Mouse (Mus musculus): ENCODE data around the gene Rpa2.
"Not testable (repeated sequence)": the region's sequence is repeated elsewhere in the genome, so short reads cannot be mapped to it uniquely, and the experiment has no call there.

Rpa2 gene

DNA sequence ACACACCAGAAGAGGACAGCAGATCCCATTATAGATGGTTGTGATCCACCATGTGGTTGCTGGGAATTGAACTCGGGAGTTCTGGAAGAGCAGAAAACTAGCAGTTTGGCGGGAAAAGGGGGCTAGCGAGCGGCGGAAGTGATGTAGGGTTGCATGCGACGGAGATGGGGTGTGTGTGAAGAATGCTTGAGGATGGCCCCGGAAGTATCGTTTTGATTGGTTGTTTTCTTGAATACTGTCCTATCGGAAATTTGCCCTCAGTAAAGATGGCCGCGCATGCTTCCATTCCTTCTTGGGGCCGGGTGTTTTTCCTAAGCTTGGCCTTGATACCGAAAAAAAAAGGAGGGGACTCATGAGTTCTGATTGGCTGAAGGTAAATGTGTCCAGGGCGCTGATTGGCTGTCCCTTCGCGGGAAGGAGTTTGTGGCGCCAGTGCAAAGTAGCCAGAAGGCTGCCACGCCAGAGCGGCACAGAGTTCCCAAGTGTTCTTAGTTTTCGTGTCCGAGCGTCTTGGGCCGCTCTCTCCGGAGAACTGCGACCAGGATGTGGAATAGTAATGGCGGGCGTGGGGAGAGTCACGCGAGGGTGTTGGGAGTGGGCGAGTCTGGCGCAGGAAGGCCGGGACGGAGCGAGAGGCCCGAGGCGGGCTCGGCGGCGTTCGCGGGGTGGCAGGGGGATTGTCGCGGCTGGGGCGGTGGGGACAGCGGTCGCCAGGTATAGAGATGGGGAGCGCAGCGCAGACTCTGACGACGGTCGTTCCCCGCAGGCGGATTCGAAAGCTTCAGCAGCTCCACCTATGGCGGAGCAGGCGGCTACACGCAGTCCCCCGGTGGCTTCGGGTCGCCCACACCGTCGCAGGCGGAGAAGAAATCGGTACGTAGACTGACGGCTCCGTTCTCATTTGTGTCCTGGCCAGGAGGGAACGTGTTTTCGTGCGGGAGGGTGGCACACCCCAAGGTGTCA is at the start of gene Rpa2:
TSS of gene Rpa2 (plus strand) at position 419 of the 963 bp plus-strand sequence.
- peak; percentile 99 for DNase-seq (ENCODE audit: extremely low read depth, low read depth, low spot score)

DNA sequence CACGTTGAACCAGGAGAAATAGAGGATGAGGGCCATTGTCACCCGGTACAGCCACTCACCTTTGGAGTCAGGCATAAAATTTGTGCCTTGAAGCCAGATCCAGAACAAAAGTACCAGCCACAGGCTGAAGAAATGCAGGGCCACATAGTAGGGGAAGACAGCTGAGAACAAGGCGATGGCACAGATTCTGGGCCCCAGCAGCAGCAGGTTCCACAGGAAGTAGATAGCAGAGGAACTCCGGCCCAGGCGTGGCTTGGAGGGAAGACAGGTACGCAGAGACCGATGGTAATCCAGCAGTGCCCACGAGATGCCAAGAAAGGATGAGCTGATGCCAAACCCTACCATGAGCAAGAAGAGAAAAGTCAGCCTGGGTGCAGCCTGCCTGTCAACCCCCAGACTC is 39.9 kb upstream of the Rpa2 start:
- no peak for DNase-seq (ENCODE audit: extremely low read depth, low read depth, low spot score)

DNA sequence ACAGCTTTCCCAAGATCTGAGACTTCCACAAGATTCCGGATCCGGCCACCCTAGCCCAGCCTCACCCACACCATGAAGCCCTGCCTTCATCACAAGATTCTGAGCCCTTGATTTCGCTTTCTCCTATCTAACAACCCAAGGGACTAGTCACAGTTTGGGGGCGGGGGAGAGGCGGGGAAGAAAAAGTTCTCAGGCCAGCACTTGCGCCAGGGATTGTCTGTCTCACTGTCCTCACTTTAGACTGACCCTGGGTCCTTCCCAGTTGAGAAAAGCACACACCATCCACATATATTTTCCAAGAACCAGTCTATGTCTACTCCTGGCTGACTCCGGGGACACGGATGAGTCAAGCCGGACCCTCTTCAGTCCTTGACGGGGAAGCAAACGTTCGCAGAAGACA is 36.5 kb upstream of the Rpa2 start:
- DNase-seq (ENCODE audit: extremely low read depth, low read depth, low spot score): no peak

GRCm38 (mm10) chr4:132732148-132732684 is 35.9 kb upstream of the Rpa2 start, which contains the start of gene Xkr8:
TSS of gene Xkr8 (minus strand) at chr4:132732546.
- DNase-seq (ENCODE audit: extremely low read depth, low read depth, low spot score): no peak

GRCm38 (mm10) chr4:132733071-132733770 is 34.9 kb upstream of the Rpa2 start:
- DNase-seq (ENCODE audit: extremely low read depth, low read depth, low spot score): no peak

- no peak for DNase-seq (ENCODE audit: extremely low read depth, low read depth, low spot score)
Measured at GRCm38 (mm10) chr4:132734766-132735165, 33.4 kb upstream of the Rpa2 start.

- DNase-seq (ENCODE audit: extremely low read depth, low read depth, low spot score): no peak
Measured at GRCm38 (mm10) chr4:132735389-132735788, 32.7 kb upstream of the Rpa2 start.

GRCm38 (mm10) chr4:132735894-132736293 is 32.2 kb upstream of the Rpa2 start:
- DNase-seq (ENCODE audit: extremely low read depth, low read depth, low spot score): no peak

DNA sequence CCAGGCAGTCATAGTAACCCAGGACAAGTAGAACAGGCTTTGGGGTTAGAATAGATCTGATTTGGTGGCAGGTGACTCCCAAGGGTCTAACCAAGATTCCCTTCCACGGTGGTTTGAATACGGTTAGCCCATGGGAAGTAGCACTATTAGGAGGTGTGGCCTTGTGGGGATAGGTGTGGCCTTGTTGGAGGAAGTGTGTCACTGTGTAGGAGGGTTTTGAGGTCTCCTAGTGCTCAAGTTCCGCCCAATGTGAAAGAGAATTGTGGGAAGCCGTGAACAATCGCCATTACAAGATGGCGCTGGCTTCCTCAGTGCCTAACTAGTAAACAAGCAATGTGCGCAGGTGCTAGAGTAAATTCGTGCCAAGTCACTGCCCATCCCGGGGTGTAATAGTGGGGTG is 31.0 kb upstream of the Rpa2 start:
- DNase-seq (ENCODE audit: extremely low read depth, low read depth, low spot score): not testable (repeated sequence)

GRCm38 (mm10) chr4:132741491-132741890 is 26.6 kb upstream of the Rpa2 start:
- no peak for DNase-seq (ENCODE audit: extremely low read depth, low read depth, low spot score)

GRCm38 (mm10) chr4:132743992-132744911 is 23.9 kb upstream of the Rpa2 start:
- no peak for DNase-seq (ENCODE audit: extremely low read depth, low read depth, low spot score)

GRCm38 (mm10) chr4:132746911-132747517 is 21.1 kb upstream of the Rpa2 start:
- DNase-seq (ENCODE audit: extremely low read depth, low read depth, low spot score): no peak

DNA sequence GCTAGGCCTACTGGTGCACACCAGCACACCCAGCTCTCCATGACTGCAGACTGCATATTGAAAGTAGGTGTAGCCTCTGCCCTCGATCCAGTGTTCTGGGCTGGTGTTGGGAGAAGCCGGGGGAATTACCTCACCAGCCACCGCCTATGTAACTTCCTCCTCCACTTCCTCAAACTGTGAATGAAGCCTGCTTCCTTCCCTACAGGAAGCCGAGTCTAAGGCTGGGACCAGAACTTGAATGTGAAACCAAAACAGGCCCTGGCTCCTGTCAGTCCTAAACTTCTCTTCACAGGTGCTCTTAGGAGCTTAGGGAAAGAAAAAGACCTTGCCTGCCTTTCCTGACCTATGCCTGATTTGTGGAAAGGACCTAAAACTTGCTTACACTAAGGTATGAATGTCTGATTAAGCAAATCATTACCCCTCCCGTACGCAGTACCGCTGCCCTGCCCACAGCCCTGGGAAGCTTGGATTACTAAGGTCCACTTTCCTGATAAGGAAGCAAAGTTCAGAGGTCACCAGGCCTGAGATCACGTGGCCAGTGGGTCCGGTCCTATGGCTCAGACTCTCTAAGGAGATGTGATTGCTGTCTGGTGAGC is 20.4 kb upstream of the Rpa2 start:
- DNase-seq (ENCODE audit: extremely low read depth, low read depth, low spot score): no peak

- DNase-seq (ENCODE audit: extremely low read depth, low read depth, low spot score): no peak
Measured at GRCm38 (mm10) chr4:132748778-132749177, 19.4 kb upstream of the Rpa2 start.

DNA sequence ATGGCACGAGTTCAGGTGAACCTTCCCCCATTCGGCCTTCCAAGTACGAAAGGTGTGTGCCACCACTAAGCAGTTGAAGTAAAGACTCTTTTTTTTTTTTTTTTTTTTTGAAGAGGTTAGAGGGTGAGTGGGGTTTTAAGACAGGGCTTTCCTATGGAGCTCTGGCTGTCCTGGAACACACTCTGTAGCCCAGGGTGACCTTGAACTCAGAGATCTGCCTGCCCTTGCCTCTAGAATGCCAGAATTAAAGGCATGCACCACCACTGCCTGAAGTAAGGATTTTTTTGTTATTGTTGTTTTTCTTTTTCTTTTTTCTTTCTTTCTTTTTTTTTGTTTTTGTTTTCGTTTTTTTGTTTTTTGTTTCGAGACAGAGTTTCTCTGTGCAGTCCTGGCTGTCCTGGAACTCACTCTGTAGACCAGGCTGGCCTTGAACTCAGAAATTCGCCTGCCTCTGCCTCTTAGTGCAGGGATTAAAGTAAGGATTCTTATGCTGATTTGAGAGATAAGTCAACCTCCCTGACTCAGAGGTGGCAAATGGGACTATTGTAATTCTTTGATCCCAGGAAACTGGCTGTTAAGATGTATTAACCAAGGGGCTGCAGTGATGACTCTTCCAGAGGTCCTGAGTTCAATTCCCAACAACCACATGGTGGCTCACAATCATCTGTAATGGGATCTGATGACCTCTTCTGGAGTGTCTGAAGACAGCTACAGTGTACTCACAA is 18.7 kb upstream of the Rpa2 start:
- no peak for DNase-seq (ENCODE audit: extremely low read depth, low read depth, low spot score)

DNA sequence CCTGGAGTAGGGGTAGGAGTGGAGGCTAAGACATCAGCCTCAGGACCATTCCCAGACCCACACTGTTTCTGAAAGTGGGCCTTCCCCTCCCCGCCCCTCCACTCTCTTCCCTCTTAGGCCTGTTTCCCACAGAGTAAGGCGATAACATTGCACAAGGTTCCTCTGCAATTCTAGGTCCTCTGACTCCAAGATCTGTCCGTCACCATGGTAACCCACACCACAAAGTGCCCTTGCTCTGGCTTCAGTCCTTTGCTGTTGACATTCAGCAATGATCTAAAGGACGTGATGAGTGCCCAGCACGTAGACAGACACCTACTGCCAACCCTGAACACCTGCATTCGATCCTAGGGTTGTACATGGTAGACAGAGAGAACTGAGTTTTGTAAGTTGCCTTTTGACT is 15.1 kb upstream of the Rpa2 start:
- DNase-seq (ENCODE audit: extremely low read depth, low read depth, low spot score): no peak

GRCm38 (mm10) chr4:132756974-132757373 is 11.2 kb upstream of the Rpa2 start, which contains the start of gene Smpdl3b:
TSS of gene Smpdl3b (minus strand) at chr4:132757252.
- peak; percentile 64 for DNase-seq (ENCODE audit: extremely low read depth, low read depth, low spot score)

DNA sequence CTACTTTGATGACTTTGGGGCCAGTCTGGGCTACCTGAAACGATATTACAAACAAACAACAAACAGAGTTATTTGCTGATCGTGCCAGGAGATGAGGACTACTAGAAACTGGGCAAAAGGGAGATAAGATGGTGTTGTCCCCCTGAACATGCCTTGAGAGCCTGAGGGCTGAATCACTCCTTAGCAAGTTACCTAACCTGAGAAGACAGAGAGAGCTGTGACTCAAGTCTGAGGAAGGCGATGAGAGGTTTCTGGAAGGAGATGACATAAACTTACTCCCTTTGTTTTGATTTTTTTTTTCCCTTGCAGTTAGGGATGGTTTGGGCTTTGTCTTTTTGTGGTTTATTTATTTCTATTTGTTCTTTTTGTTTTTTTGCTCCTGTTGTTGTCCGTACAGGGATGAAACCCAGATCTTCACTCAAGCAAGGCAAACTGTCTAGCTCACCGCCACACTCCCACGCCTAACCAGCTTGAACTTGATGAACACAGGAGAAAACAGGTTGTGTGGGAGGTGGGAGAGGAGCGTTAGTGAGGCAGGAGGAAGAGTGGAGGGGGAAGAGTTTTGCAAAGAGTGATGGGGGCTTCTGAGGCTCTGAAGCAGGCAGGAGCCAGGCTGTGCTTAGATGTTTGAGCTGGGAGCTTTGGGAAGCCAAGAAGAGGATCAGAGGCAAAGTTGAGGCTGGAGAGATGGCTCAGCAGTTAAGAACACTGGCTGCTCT is 10.3 kb upstream of the Rpa2 start:
- no peak for DNase-seq (ENCODE audit: extremely low read depth, low read depth, low spot score)

All from fat pad, adult 2 months (tissue).